Mouse (Mus musculus) sigmoid colon, adult 10 weeks (tissue): ENCODE results near the gene Olfr904. TPM values are rescaled to one million over a fixed set of nuclear protein-coding genes. Genes with fewer than 3 reads are reported as not detected.

Experiments
- polyA plus RNA-seq: library from polyadenylated mRNA; stranded (reverse); fragments of 350-450 nt; fragmentation: Illumina TruSeq; extraction: RNeasy Lipid Tissue Mini Kit (QIAGEN cat#74804); gene quantifications from one replicate; pipeline ENCODE4 v1.2.3, GENCODE M21; 2014; ENCODE audit warnings: low read depth, low replicate concordance

Olfr904 gene
- not detected for polyA plus RNA-seq

GRCm38 (mm10) chr9:38462844-38463243, at the start of gene Olfr904:
Gene Olfr904, plus strand, starts transcription at chr9:38463144.

GRCm38 (mm10) chr9:38429155-38429554, 33.8 kb upstream of the Olfr904 start, which contains the start of gene Olfr901:
Gene Olfr901, plus strand, starts transcription at chr9:38429455.

GRCm38 (mm10) chr9:38447352-38447751, 15.6 kb upstream of the Olfr904 start, which contains the start of gene Olfr902:
Gene Olfr902, plus strand, starts transcription at chr9:38447652.

GRCm38 (mm10) chr9:38470807-38471206, 7.9 kb downstream of the Olfr904 start, which contains the start of gene Olfr905:
Gene Olfr905, plus strand, starts transcription at chr9:38471107.

GRCm38 (mm10) chr9:38486785-38487184, 23.8 kb downstream of the Olfr904 start, which contains the start of gene Olfr906:
Gene Olfr906, plus strand, starts transcription at chr9:38487085.

GRCm38 (mm10) chr9:38495501-38495900, 32.6 kb downstream of the Olfr904 start, which contains the start of gene Olfr907:
Gene Olfr907, plus strand, starts transcription at chr9:38495801.

Other genes with a start within 250 kb of the Olfr904 start
- gene Olfr894, start 245.1 kb upstream of the Olfr904 start, polyA plus RNA-seq: not detected
- gene Olfr143, start 210.4 kb upstream of the Olfr904 start, polyA plus RNA-seq: not detected
- gene Olfr895, start 195.3 kb upstream of the Olfr904 start, polyA plus RNA-seq: not detected
- not detected for gene Olfr896-ps1, start 172.0 kb upstream of the Olfr904 start, polyA plus RNA-seq
- not detected for gene Olfr25, start 134.1 kb upstream of the Olfr904 start, polyA plus RNA-seq
- gene Olfr898, start 114.7 kb upstream of the Olfr904 start, polyA plus RNA-seq: not detected
- gene Olfr250, start 96.2 kb upstream of the Olfr904 start, polyA plus RNA-seq: not detected
- not detected for gene Olfr251, start 86.1 kb upstream of the Olfr904 start, polyA plus RNA-seq
- gene Olfr147, start 61.4 kb upstream of the Olfr904 start, polyA plus RNA-seq: not detected
- gene Olfr901, start 33.7 kb upstream of the Olfr904 start, polyA plus RNA-seq: not detected
- gene Olfr902, start 15.5 kb upstream of the Olfr904 start, polyA plus RNA-seq: not detected
- not detected for gene Olfr905, start 8.0 kb downstream of the Olfr904 start, polyA plus RNA-seq
- gene Olfr906, start 23.9 kb downstream of the Olfr904 start, polyA plus RNA-seq: not detected
- gene Olfr907, start 32.7 kb downstream of the Olfr904 start, polyA plus RNA-seq: not detected
- not detected for gene Olfr911-ps1, start 58.4 kb downstream of the Olfr904 start, polyA plus RNA-seq
- gene Olfr910, start 74.7 kb downstream of the Olfr904 start, polyA plus RNA-seq: not detected
- not detected for gene Olfr912, start 117.0 kb downstream of the Olfr904 start, polyA plus RNA-seq
- gene Olfr913, start 129.6 kb downstream of the Olfr904 start, polyA plus RNA-seq: not detected
- not detected for gene Olfr914, start 142.0 kb downstream of the Olfr904 start, polyA plus RNA-seq
- not detected for gene Olfr916, start 196.7 kb downstream of the Olfr904 start, polyA plus RNA-seq
- gene Olfr917, start 202.7 kb downstream of the Olfr904 start, polyA plus RNA-seq: not detected
- not detected for gene Olfr918, start 211.5 kb downstream of the Olfr904 start, polyA plus RNA-seq
- not detected for gene Olfr919, start 240.5 kb downstream of the Olfr904 start, polyA plus RNA-seq